Mouse (Mus musculus) CH12.LX (cell line): ENCODE results near the gene Gm29666. TPM values are rescaled to one million over a fixed set of nuclear protein-coding genes. Genes with fewer than 3 reads are reported as not detected.

Experiments
- DNase-seq: peaks from one replicate; pipeline ENCODE4 v3.0.0-alpha.2; 2013; ENCODE audit errors: extremely low read depth
- H3K27ac ChIP-seq: 2 replicates; pipeline ENCODE4 v1.5.1; 2012; ENCODE audit warnings: low read depth, mild to moderate bottlenecking, control low read depth, moderate library complexity; ENCODE audit not compliant: insufficient read depth
- H3K27me3 ChIP-seq: replicated peaks from 2 replicates; pipeline ENCODE3; 2012; ENCODE audit warnings: inconsistent platforms
- H3K36me3 ChIP-seq, 2 experiments: replicated peaks in 1 of 2; 2 replicates each; pipeline versions ENCODE3 to v1.6.1; 2012; ENCODE audit warnings: inconsistent platforms in 1 of 2, low read length in 1 of 2, mild to moderate bottlenecking in 1 of 2, mixed read lengths in 1 of 2, moderate library complexity in 1 of 2; ENCODE audit not compliant: control insufficient read depth in 1 of 2, insufficient read depth in 1 of 2
- H3K4me1 ChIP-seq, 2 experiments: 2 replicates each; pipeline ENCODE4 v1.6.1; 2012; ENCODE audit warnings: inconsistent platforms in 1 of 2, moderate library complexity in 1 of 2; ENCODE audit not compliant: insufficient read depth in 2 of 2, control insufficient read depth in 1 of 2
- H3K4me2 ChIP-seq: 2 replicates; pipeline ENCODE4 v1.6.1; 2012; ENCODE audit warnings: low read depth, mild to moderate bottlenecking, control low read depth; ENCODE audit not compliant: poor library complexity, insufficient read depth, severe bottlenecking
- H3K4me3 ChIP-seq, 3 experiments: fragments of 150-350 bp in 1 of 3; sonication (generic) in 1 of 3; replicated peaks in 1 of 3; 2 replicates each; pipeline versions ENCODE3 to v1.5.1; 2011 to 2012; ENCODE audit warnings: low read depth in 2 of 3, low read length in 2 of 3, mild to moderate bottlenecking in 2 of 3, moderate library complexity in 2 of 3, control low read depth in 1 of 3, improper control_type of control experiment in 1 of 3, inconsistent platforms in 1 of 3, mixed read lengths in 1 of 3; ENCODE audit not compliant: poor library complexity in 1 of 3
- H3K79me2 ChIP-seq: replicated peaks from 2 replicates; pipeline ENCODE4 v1.6.1; 2012; ENCODE audit warnings: mild to moderate bottlenecking, moderate library complexity; ENCODE audit not compliant: control insufficient read depth, poor library complexity, insufficient read depth, severe bottlenecking; ENCODE audit errors: extremely low read depth
- H3K9ac ChIP-seq: 2 replicates; pipeline ENCODE4 v1.6.1; 2012; ENCODE audit warnings: low read depth, mild to moderate bottlenecking, control low read depth, moderate library complexity; ENCODE audit not compliant: insufficient read depth
- H3K9me3 ChIP-seq: replicated peaks from 2 replicates; pipeline ENCODE3; 2012; ENCODE audit warnings: low read length, inconsistent platforms, mixed read lengths
- CHD1 ChIP-seq: IDR thresholded peaks from 2 replicates; pipeline ENCODE4 v1.6.1; 2012; ENCODE audit warnings: low read depth, low read length, improper control_type of control experiment, inconsistent platforms
- E2F4 ChIP-seq: IDR thresholded peaks from 2 replicates; pipeline ENCODE4 v1.6.1; 2011; ENCODE audit warnings: low read depth, low read length, improper control_type of control experiment; ENCODE audit not compliant: insufficient replicate concordance
- EP300 ChIP-seq: IDR thresholded peaks from 2 replicates; pipeline ENCODE4 v1.6.1; 2011; ENCODE audit warnings: low read length, improper control_type of control experiment
- GABPA ChIP-seq: IDR thresholded peaks from 2 replicates; pipeline ENCODE4 v1.6.1; 2012; ENCODE audit warnings: low read depth, low read length, improper control_type of control experiment, inconsistent platforms; ENCODE audit not compliant: insufficient replicate concordance
- HCFC1 ChIP-seq: IDR thresholded peaks from 2 replicates; pipeline ENCODE4 v1.6.1; 2012; ENCODE audit warnings: low read depth, mild to moderate bottlenecking, inconsistent platforms, low read length, improper control_type of control experiment
- JUN ChIP-seq: IDR thresholded peaks from 2 replicates; pipeline ENCODE4 v1.6.1; 2011; ENCODE audit warnings: low read depth, mild to moderate bottlenecking, low read length, improper control_type of control experiment, moderate library complexity; ENCODE audit not compliant: insufficient read depth
- MXI1 ChIP-seq: IDR thresholded peaks from 2 replicates; pipeline ENCODE4 v1.6.1; 2011; ENCODE audit warnings: mild to moderate bottlenecking, low read depth, low read length, improper control_type of control experiment
- NRF1 ChIP-seq: IDR thresholded peaks from 2 replicates; pipeline ENCODE4 v1.6.1; 2014; ENCODE audit warnings: low read depth, mild to moderate bottlenecking, inconsistent platforms, low read length, improper control_type of control experiment, moderate library complexity
- POLR2A ChIP-seq: IDR thresholded peaks from 2 replicates; pipeline ENCODE4 v1.6.1; 2011; ENCODE audit warnings: low read depth, mild to moderate bottlenecking, improper control_type of control experiment, low read length
- UBTF ChIP-seq: IDR thresholded peaks from 2 replicates; pipeline ENCODE4 v1.6.1; 2012; ENCODE audit warnings: low read depth, mild to moderate bottlenecking, inconsistent platforms, low read length, improper control_type of control experiment, moderate library complexity
- ZNF384 ChIP-seq: IDR thresholded peaks from 2 replicates; pipeline ENCODE4 v1.6.1; 2012; ENCODE audit warnings: low read depth, low read length, improper control_type of control experiment, inconsistent platforms
- dilution Hi-C: fragments of 300-500 bp; cut with MboI; formaldehyde crosslinking; loops from 2 replicates; pipeline ENCODE4 v1.14.3; 2020; ENCODE audit warnings: low sequenced_read_pairs; ENCODE audit not compliant: extremely low pct_unique_long_range_greater_than_20kb, extremely low pct_ligation_motif_present
- in situ Hi-C: fragments of 300-500 bp; cut with MboI; formaldehyde crosslinking; loops from 3 replicates; pipeline ENCODE4 v1.14.3; 2019; ENCODE audit warnings: low sequenced_read_pairs, low pct_ligation_motif_present, low pct_unique_long_range_greater_than_20kb, mixed read lengths
- polyA plus RNA-seq: library from polyadenylated mRNA; unstranded; fragments of >175 nt; gene quantifications from 2 replicates; pipeline ENCODE4 v1.2.1, GENCODE M21; 2012; ENCODE audit warnings: low read depth; ENCODE audit not compliant: insufficient read length
- total RNA-seq, 2 experiments: library from RNA; depleted of rRNA; stranded (reverse); fragments of 300-350 nt in 1 of 2; fragments of >200 nt in 1 of 2; gene quantifications; 2 replicates each; pipeline ENCODE4 v1.2.3; 2012 to 2014

The Gm29666 gene
- total and polyA plus RNA-seq, 3 experiments: 0.54 to 0.68 (median 0.64) TPM

DNA sequence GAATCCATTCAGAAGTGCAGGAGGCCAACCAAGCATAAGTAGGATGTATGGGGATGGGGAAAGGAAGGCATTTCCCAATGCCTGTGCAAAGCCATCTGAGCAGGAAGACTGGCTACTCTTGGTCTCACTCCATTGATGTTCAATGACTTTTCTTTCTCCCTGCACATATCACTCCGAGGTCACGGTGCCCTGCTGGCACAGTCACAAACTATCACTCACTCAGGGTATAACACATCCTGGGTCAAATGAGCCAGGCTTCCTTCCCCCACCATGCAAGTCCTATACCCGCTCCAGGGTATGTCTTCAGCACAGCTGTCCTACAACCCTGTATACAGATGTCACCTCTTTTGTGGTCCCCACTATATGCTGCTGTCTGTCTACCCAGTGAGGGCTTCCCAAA is 38.5 kb upstream of the Gm29666 start:
- Histone ChIP-seq H3K9me3 (no peaks in the 10 kb centered on the region), H3K27me3 (no peaks in the 10 kb centered on the region), H3K4me1 (peaks cover 10 to 19% of the 10 kb centered on the region in 2 experiments; a peak in 3 of 4 replicates), H3K36me3 (peaks cover 0 to 60% of the 10 kb centered on the region in 2 experiments), H3K27ac (no peak overlapping the region), H3K79me2 (no peaks in the 10 kb centered on the region), H3K4me3 (no peak overlapping the region), H3K9ac (no peak overlapping the region), H3K4me2 (no peak overlapping the region)
- dilution Hi-C loops: no loop called here
- TF ChIP-seq MXI1: no peak
- TF ChIP-seq UBTF: no peak
- no peak for TF ChIP-seq NRF1
- no peak for TF ChIP-seq EP300
- TF ChIP-seq GABPA: no peak
- in situ Hi-C loops: no loop called here
- DNase-seq: no peak

DNA sequence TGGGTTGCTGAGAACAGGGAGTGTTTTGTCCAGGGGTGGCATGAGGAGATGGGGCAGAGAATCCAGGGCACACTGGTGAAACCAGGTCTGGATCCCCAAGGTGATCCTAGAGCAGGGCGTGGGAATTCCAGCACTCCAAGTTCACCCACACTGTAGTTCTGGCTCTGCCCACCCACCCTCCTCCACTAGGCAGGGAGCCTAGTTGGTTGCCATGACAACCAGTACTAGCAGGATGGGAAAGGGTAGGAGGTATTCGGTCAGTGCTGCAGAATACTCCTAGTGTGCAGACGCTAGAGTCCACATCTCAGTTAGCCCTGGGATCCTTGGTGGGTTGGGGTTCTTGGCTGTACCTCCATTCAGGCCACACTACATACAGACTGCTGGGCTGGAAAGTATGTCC is 38.0 kb upstream of the Gm29666 start:
- no peaks in the 10 kb centered on the region for H3K79me2 ChIP-seq
- in situ Hi-C loops: no loop called here
- H3K36me3 ChIP-seq: peaks cover 0 to 65% of the 10 kb centered on the region in 2 experiments
- no peak for TF ChIP-seq CHD1
- TF ChIP-seq JUN: no peak
- TF ChIP-seq ZNF384: no peak
- no peak for TF ChIP-seq POLR2A
- H3K4me1 ChIP-seq: peaks cover 12 to 22% of the 10 kb centered on the region in 2 experiments; a peak in 3 of 4 replicates
- no peaks in the 10 kb centered on the region for H3K9me3 ChIP-seq
- H3K27ac ChIP-seq: no peak overlapping the region
- no peak overlapping the region for H3K4me3 ChIP-seq
- H3K27me3 ChIP-seq: no peaks in the 10 kb centered on the region
- no peak for DNase-seq
- H3K4me2 ChIP-seq: no peak overlapping the region
- H3K9ac ChIP-seq: no peak overlapping the region
- dilution Hi-C loops: no loop called here

GRCm38 (mm10) chr15:84953259-84953658 is 33.4 kb upstream of the Gm29666 start:
- H3K9ac ChIP-seq: no peak overlapping the region
- H3K27ac ChIP-seq: no peak overlapping the region
- no peak overlapping the region for H3K4me3 ChIP-seq
- H3K36me3 ChIP-seq: peaks cover 8 to 90% of the 10 kb centered on the region in 2 experiments
- in situ Hi-C loops (no loop called here), dilution Hi-C loops (no loop called here)
- no peak overlapping the region for H3K4me2 ChIP-seq
- H3K27me3 ChIP-seq: no peaks in the 10 kb centered on the region
- no peak for DNase-seq
- H3K4me1 ChIP-seq: peaks cover 2 to 11% of the 10 kb centered on the region in 2 experiments; a peak in 1 of 4 replicates
- TF ChIP-seq E2F4 (no peak), HCFC1 (no peak), ZNF384 (no peak)
- no peaks in the 10 kb centered on the region for H3K9me3 ChIP-seq
- H3K79me2 ChIP-seq: no peaks in the 10 kb centered on the region
